Mouse (Mus musculus): ENCODE results near the gene Itprip. TPM values are rescaled to one million over a fixed set of nuclear protein-coding genes. Genes with fewer than 3 reads are reported as not detected.

Gene Itprip
- polyA plus RNA-seq, 1 experiment, result 14.9 TPM

GRCm38 (mm10) chr19:47888037-47888436 is 31.1 kb downstream of the Itprip start:
- Histone ChIP-seq H3K4me3 (replicated peaks; ENCODE audit: control insufficient read depth, low read depth, low read length) (no peak overlapping the region), H3K27ac (ENCODE audit: control insufficient read depth, insufficient read depth, low read depth, low read length, poor library complexity) (peak overlapping the region; percentile 49), H3K4me1 (ENCODE audit: control insufficient read depth, insufficient read depth, low read length) (peaks cover 10% of the 10 kb centered on the region)
- no peak for TF ChIP-seq POLR2A (IDR thresholded peaks at IDR 0.05; ENCODE audit: borderline replicate concordance, control insufficient read depth, low read depth, low read length)
- WGBS, result 57% methylated on average over 8 of the region's 8 CpGs

- 31% methylated on average over 10 of the region's 10 CpGs for WGBS
- Histone ChIP-seq H3K27ac (ENCODE audit: control insufficient read depth, insufficient read depth, low read depth, low read length, poor library complexity) (peak overlapping the region; percentile 49), H3K4me1 (ENCODE audit: control insufficient read depth, insufficient read depth, low read length) (peaks cover 10% of the 10 kb centered on the region), H3K4me3 (replicated peaks; ENCODE audit: control insufficient read depth, low read depth, low read length) (no peak overlapping the region)
- no peak for TF ChIP-seq CTCF (IDR thresholded peaks at IDR 0.05; ENCODE audit: control insufficient read depth, insufficient read depth, low read length)
- no peak for TF ChIP-seq POLR2A (IDR thresholded peaks at IDR 0.05; ENCODE audit: borderline replicate concordance, control insufficient read depth, low read depth, low read length)
Measured at GRCm38 (mm10) chr19:47887417-47887816, 31.7 kb downstream of the Itprip start.

DNA sequence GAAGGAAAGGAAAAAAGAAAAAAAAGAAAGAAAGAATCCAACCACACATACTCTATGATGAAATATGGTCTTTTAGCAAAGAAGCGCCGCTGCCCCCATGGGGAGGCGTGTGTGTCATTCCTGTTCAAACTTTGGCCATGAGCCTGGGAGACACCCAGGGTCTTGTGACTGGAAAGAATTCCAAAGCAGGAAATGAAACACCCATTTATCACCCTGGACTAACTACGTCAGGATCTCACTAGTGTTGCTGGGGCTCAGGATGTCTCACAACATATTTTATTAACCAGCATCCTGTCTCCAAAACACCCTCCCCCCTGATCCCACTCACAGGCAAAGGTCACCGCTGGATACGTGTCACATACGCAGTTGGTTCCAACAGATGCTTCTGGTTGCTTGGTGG is 32.5 kb downstream of the Itprip start:
- Histone ChIP-seq H3K4me3 (replicated peaks; ENCODE audit: control insufficient read depth, low read depth, low read length) (no peak overlapping the region), H3K27ac (ENCODE audit: control insufficient read depth, insufficient read depth, low read depth, low read length, poor library complexity) (peak overlapping the region; percentile 49; the same call in 1 of the 2 replicates), H3K4me1 (ENCODE audit: control insufficient read depth, insufficient read depth, low read length) (peaks cover 10% of the 10 kb centered on the region)
- TF ChIP-seq POLR2A (IDR thresholded peaks at IDR 0.05; ENCODE audit: borderline replicate concordance, control insufficient read depth, low read depth, low read length) (no peak), CTCF (IDR thresholded peaks at IDR 0.05; ENCODE audit: control insufficient read depth, insufficient read depth, low read length) (no peak)
- 58% methylated on average over 7 of the region's 7 CpGs for WGBS

DNA sequence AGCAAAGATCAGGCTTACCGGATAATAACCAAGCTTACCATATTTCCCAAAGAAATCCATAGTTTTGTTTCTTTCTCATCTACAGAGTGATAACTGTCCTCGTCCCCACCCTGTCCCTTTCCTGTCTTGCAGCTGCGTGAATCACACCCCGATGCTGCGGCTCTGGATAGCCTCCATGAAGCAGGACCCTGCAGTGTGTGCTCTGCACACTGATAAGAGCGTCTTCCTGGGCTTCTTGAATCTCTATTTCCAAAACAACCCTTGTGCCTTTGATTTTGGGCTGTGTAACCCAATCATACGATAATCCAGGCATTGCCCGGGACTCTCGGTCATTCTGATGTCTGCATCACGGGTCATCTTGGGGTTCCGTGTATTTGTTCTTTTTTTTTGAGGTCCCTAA is 33.2 kb downstream of the Itprip start:
- WGBS, result 74% methylated on average over 11 of the region's 11 CpGs
- H3K27ac ChIP-seq (ENCODE audit: control insufficient read depth, insufficient read depth, low read depth, low read length, poor library complexity), result no peak overlapping the region
- TF ChIP-seq POLR2A (IDR thresholded peaks at IDR 0.05; ENCODE audit: borderline replicate concordance, control insufficient read depth, low read depth, low read length) (no peak), CTCF (IDR thresholded peaks at IDR 0.05; ENCODE audit: control insufficient read depth, insufficient read depth, low read length) (no peak)

DNA sequence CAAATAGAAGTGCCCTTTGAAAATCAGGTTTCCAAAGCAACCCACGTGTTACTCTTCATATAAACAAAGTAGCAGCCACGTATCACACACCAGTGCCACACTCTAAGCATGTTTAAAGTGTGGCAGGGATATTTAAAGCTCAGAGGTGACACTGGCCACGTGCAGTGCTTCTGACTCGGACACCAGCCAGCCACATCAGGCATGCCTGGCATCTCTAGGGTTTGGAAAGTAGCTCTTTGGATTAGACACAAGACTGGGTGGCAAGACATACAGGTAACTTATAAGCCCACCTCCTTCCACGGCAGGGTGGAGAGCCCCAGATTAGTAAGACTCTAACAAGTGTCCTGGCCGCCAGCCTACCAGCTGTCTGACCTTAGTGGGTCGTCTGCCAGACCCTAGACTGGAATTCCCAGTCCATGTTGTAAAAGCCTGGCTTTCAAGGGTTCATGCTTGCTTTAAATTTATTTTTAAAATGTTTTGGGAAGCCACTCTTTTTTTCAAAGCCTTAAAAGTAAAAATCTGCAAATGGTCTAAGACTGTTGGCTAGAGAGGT is 33.8 kb downstream of the Itprip start:
- Histone ChIP-seq H3K27ac (ENCODE audit: control insufficient read depth, insufficient read depth, low read depth, low read length, poor library complexity) (no peak overlapping the region), H3K4me1 (ENCODE audit: control insufficient read depth, insufficient read depth, low read length) (peaks cover 5% of the 10 kb centered on the region), H3K4me3 (replicated peaks; ENCODE audit: control insufficient read depth, low read depth, low read length) (no peak overlapping the region)
- TF ChIP-seq POLR2A (IDR thresholded peaks at IDR 0.05; ENCODE audit: borderline replicate concordance, control insufficient read depth, low read depth, low read length), result no peak
- TF ChIP-seq CTCF (IDR thresholded peaks at IDR 0.05; ENCODE audit: control insufficient read depth, insufficient read depth, low read length), result no peak
- WGBS, result 65% methylated on average over 7 of the region's 7 CpGs

More for the DNA sequence above, 33.2 kb downstream of the Itprip start:
- H3K4me1 ChIP-seq (ENCODE audit: control insufficient read depth, insufficient read depth, low read length), result peaks cover 6% of the 10 kb centered on the region
- no peak overlapping the region for H3K4me3 ChIP-seq (replicated peaks; ENCODE audit: control insufficient read depth, low read depth, low read length)

DNA sequence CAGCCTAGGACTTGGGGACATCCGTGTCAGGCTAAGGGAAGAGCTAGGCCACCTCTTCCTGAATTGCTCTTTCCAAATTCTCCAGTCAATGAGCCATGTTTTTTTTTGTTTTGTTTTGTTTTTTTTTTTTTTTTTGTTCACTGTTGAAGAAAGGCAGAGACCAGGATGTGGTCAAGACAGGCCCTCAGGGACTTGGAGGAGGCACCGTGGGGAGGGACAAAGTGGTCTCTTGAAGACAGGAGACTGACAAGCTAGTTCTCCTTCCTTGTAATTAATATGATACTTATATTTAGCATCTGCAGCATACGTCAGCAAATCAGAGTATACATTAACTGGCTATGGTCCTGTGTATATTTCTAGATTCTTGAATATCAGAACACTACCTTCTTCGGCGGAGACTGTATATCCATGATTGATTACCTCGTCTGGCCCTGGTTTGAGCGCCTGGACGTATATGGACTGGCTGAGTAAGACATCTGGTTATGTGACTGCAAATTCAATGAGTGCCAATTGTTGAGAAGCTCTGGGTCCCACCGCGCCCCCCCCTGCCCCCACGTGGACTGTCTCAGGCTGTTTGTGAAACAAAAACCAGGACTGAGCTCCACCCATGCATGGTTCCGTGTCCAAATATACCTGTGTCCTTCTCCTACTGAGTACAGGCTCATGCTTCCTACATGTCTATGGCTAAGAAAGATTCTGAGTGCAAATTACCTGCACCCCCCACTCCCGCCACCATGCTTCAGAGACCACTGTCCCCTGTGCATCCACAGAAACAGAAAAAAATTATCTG is 34.6 kb downstream of the Itprip start:
- whole genome bisulfite sequencing, result 53% methylated on average over 13 of the region's 13 CpGs

DNA sequence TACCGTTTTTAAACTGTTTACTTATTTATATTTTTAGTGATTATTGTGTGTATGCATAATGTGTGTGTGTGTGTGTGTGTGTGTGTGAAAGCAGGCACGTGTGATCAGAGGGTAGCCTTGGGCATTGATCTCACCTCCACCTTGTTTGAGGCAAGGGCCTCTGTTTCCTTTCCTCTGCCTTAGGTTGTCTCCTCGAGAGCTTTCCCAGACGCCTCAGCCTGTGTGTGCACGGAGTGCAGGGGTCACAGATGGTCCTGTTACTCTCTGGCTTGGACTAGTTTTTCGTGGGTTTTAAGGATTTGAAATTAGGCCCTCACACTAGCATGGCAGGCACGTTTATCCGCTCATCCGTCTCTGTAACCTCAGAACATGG is 36.2 kb downstream of the Itprip start:
- TF ChIP-seq CTCF (IDR thresholded peaks at IDR 0.05; ENCODE audit: control insufficient read depth, insufficient read depth, low read length) (no peak), POLR2A (IDR thresholded peaks at IDR 0.05; ENCODE audit: borderline replicate concordance, control insufficient read depth, low read depth, low read length) (no peak)
- no peak overlapping the region for H3K27ac ChIP-seq (ENCODE audit: control insufficient read depth, insufficient read depth, low read depth, low read length, poor library complexity)
- peaks cover 5% of the 10 kb centered on the region for H3K4me1 ChIP-seq (ENCODE audit: control insufficient read depth, insufficient read depth, low read length)
- H3K4me3 ChIP-seq (replicated peaks; ENCODE audit: control insufficient read depth, low read depth, low read length), result no peak overlapping the region
- WGBS, result 58% methylated on average over 9 of the region's 9 CpGs

More for the DNA sequence above, 34.6 kb downstream of the Itprip start:
- Histone ChIP-seq H3K4me3 (replicated peaks; ENCODE audit: control insufficient read depth, low read depth, low read length) (no peak overlapping the region), H3K4me1 (ENCODE audit: control insufficient read depth, insufficient read depth, low read length) (peaks cover 5% of the 10 kb centered on the region), H3K27ac (ENCODE audit: control insufficient read depth, insufficient read depth, low read depth, low read length, poor library complexity) (no peak overlapping the region)
- TF ChIP-seq CTCF (IDR thresholded peaks at IDR 0.05; ENCODE audit: control insufficient read depth, insufficient read depth, low read length), result no peak
- TF ChIP-seq POLR2A (IDR thresholded peaks at IDR 0.05; ENCODE audit: borderline replicate concordance, control insufficient read depth, low read depth, low read length), result no peak

DNA sequence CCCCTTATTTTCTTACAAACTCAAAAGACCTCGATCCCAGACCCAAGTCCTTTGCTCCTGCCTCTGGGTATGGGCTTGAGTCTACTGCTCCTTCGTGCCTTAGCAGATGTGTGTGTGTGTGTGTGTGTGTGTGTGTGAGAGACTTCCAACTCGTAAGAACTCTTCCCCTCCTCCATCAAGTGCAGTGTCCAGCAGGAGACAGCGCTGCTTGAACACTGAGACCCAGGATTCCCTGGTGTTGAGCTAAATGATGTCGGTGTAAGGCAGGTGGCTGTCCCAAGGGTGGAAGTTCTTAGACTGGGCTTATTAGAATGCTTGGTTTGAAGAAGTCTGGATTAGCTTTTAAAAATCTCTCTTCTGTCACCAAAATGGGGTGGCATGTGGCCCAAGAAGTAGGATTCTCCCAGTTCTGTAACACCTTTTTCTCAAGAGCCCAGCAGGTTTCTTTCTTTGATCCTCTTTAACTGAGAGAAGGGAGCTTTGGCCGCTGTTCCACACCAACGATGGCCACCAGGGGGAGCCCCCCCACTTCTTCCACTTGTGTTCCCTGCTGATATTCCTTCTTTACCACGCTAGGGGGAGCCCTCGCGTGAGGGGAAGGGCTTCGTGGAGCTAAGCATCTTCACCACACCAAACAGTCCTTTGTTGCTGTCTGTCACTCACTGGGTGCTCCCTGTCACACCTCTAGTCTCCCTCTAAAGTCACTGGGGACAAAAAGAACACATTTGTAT is 36.8 kb downstream of the Itprip start:
- peaks cover 5% of the 10 kb centered on the region for H3K4me1 ChIP-seq (ENCODE audit: control insufficient read depth, insufficient read depth, low read length)
- no peak overlapping the region for H3K4me3 ChIP-seq (replicated peaks; ENCODE audit: control insufficient read depth, low read depth, low read length)
- 27% methylated on average over 11 of the region's 11 CpGs for WGBS
- no peak for TF ChIP-seq POLR2A (IDR thresholded peaks at IDR 0.05; ENCODE audit: borderline replicate concordance, control insufficient read depth, low read depth, low read length)
- peak; percentile 100 for TF ChIP-seq CTCF (IDR thresholded peaks at IDR 0.05; ENCODE audit: control insufficient read depth, insufficient read depth, low read length)
- H3K27ac ChIP-seq (ENCODE audit: control insufficient read depth, insufficient read depth, low read depth, low read length, poor library complexity), result no peak overlapping the region
